Mouse (Mus musculus) intestine, embryonic 16.5 days (tissue): ENCODE data around the gene Radil. TPM values are rescaled to one million over a fixed set of nuclear protein-coding genes. Genes with fewer than 3 reads are reported as not detected.

Experiments used
- ATAC-seq: fragments of 200-750 bp; cut with Nextera tagmentation; 2 replicates; pipeline ENCODE4 v1.8.0; 2017; ENCODE audit warnings: moderate TSS enrichment, moderate library complexity
- H3K27ac ChIP-seq: fragments of 300-500 bp; sonication (generic); 2 replicates; pipeline ENCODE4 v1.5.1; 2014; ENCODE audit warnings: mild to moderate bottlenecking, low read length
- H3K27me3 ChIP-seq: fragments of 300-500 bp; sonication (generic); replicated peaks from 2 replicates; pipeline ENCODE4 v1.6.1; 2014; ENCODE audit warnings: low read length, control low read depth, mixed read lengths; ENCODE audit not compliant: control insufficient read depth, insufficient read depth
- H3K36me3 ChIP-seq: fragments of 300-500 bp; sonication (generic); 2 replicates; pipeline ENCODE4 v1.6.1; 2014; ENCODE audit warnings: low read length, control low read depth; ENCODE audit not compliant: control insufficient read depth, insufficient read depth
- H3K4me1 ChIP-seq: fragments of 300-500 bp; sonication (generic); 2 replicates; pipeline ENCODE4 v1.6.1; 2014; ENCODE audit warnings: low read length, control low read depth, mixed read lengths; ENCODE audit not compliant: control insufficient read depth, insufficient read depth
- H3K4me2 ChIP-seq: fragments of 300-500 bp; sonication (generic); 2 replicates; pipeline ENCODE4 v1.6.1; 2014; ENCODE audit warnings: low read depth, low read length, control low read depth
- H3K4me3 ChIP-seq: fragments of 300-500 bp; sonication (generic); 2 replicates; pipeline ENCODE4 v1.5.1; 2014; ENCODE audit warnings: mild to moderate bottlenecking, low read length
- H3K9ac ChIP-seq: fragments of 300-500 bp; sonication (generic); 2 replicates; pipeline ENCODE4 v1.6.1; 2014; ENCODE audit warnings: low read depth, low read length
- H3K9me3 ChIP-seq: fragments of 300-500 bp; sonication (generic); 2 replicates; pipeline ENCODE4 v1.6.1; 2016; ENCODE audit warnings: low read length, control low read depth; ENCODE audit not compliant: control insufficient read depth
- WGBS: fragments of 180-500 bp; shearing (Covaris S2); extraction: QIAGEN DNeasy Blood & Tissue Kit; methylation state at CpG from one replicate; pipeline ENCODE4 v1.1.7; 2014; 5-methylcytosine and 5-hydroxymethylcytosine counted together
- polyA plus RNA-seq: library from polyadenylated mRNA; unstranded; fragments of >200 nt; fragmentation: Nextera tagmentation; extraction: Ambion mirVana; gene quantifications from 2 replicates; pipeline ENCODE4 v1.2.1, GENCODE M21; 2015

The Radil gene
- polyA plus RNA-seq, 1 experiment from 2014 or later = 1.6 TPM

GRCm38 (mm10) chr5:142445709-142446108, 105.2 kb downstream of the Radil start:
- Histone ChIP-seq H3K9ac (peak overlapping the region; percentile 20; the same call in 1 of the 2 replicates), H3K27ac (peak overlapping the region; percentile 14; the same call in 1 of the 2 replicates), H3K4me2 (no peak overlapping the region), H3K27me3 (no peaks in the 10 kb centered on the region), H3K36me3 (peaks cover 10% of the 10 kb centered on the region), H3K4me3 (no peak overlapping the region), H3K4me1 (peaks cover 52% of the 10 kb centered on the region), H3K9me3 (no peaks in the 10 kb centered on the region)
- WGBS = 59% methylated on average over 8 of the region's 8 CpGs
- ATAC-seq = no peak

- Histone ChIP-seq H3K4me1 (peaks cover 55% of the 10 kb centered on the region), H3K9me3 (no peaks in the 10 kb centered on the region), H3K9ac (peak overlapping the region; percentile 20), H3K36me3 (peaks cover 3% of the 10 kb centered on the region), H3K4me3 (no peak overlapping the region), H3K27me3 (no peaks in the 10 kb centered on the region), H3K4me2 (no peak overlapping the region), H3K27ac (peak overlapping the region; percentile 69)
- peak; percentile 56 for ATAC-seq
- 53% methylated on average over 11 of the region's 11 CpGs for WGBS
These were observed 105.9 kb downstream of the Radil start for GRCm38 (mm10) chr5:142444791-142445531.

- Histone ChIP-seq H3K4me3 (no peak overlapping the region), H3K27ac (peak overlapping the region; percentile 61; the same call in 1 of the 2 replicates), H3K9me3 (no peaks in the 10 kb centered on the region), H3K4me2 (no peak overlapping the region), H3K36me3 (peaks cover 3% of the 10 kb centered on the region; the same call in 1 of the 2 replicates), H3K4me1 (peaks cover 64% of the 10 kb centered on the region), H3K9ac (0 out of 2 replicates have a peak overlapping the region, but pooled peaks have one; percentile 20), H3K27me3 (no peaks in the 10 kb centered on the region)
- no peak for ATAC-seq
- 70% methylated on average over 14 of the region's 14 CpGs for WGBS
These were observed 106.9 kb downstream of the Radil start for GRCm38 (mm10) chr5:142443994-142444393.

GRCm38 (mm10) chr5:142443514-142443913, 107.4 kb downstream of the Radil start:
- H3K27me3 ChIP-seq = no peaks in the 10 kb centered on the region
- no peak overlapping the region for H3K4me3 ChIP-seq
- H3K27ac ChIP-seq = peak overlapping the region; percentile 61
- H3K4me1 ChIP-seq = peaks cover 67% of the 10 kb centered on the region
- ATAC-seq = no peak
- WGBS = 66% methylated on average over 15 of the region's 15 CpGs
- no peak overlapping the region for H3K4me2 ChIP-seq
- H3K36me3 ChIP-seq = no peaks in the 10 kb centered on the region
- no peaks in the 10 kb centered on the region for H3K9me3 ChIP-seq
- H3K9ac ChIP-seq = peak overlapping the region; percentile 29; the same call in 1 of the 2 replicates

GRCm38 (mm10) chr5:142442045-142442440, 108.9 kb downstream of the Radil start:
- H3K9ac ChIP-seq = 0 out of 2 replicates have a peak overlapping the region, but pooled peaks have one; percentile 19
- H3K27me3 ChIP-seq = no peaks in the 10 kb centered on the region
- WGBS = 78% methylated on average over 7 of the region's 7 CpGs
- H3K4me1 ChIP-seq = peaks cover 64% of the 10 kb centered on the region
- no peaks in the 10 kb centered on the region for H3K36me3 ChIP-seq
- no peak overlapping the region for H3K4me3 ChIP-seq
- no peak overlapping the region for H3K4me2 ChIP-seq
- H3K9me3 ChIP-seq = no peaks in the 10 kb centered on the region
- H3K27ac ChIP-seq = peak overlapping the region; percentile 62
- no peak for ATAC-seq

GRCm38 (mm10) chr5:142441332-142442044, 109.4 kb downstream of the Radil start:
- peak; percentile 6; the same call in 1 of the 2 replicates for ATAC-seq
- H3K9ac ChIP-seq = peak overlapping the region; percentile 58

GRCm38 (mm10) chr5:142440451-142441147, 110.3 kb downstream of the Radil start:
- Histone ChIP-seq H3K36me3 (peaks cover 8% of the 10 kb centered on the region), H3K4me2 (peak overlapping the region; percentile 71), H3K9ac (peak overlapping the region; percentile 58), H3K9me3 (no peaks in the 10 kb centered on the region), H3K4me3 (peak overlapping the region; percentile 41), H3K27me3 (no peaks in the 10 kb centered on the region), H3K4me1 (peaks cover 60% of the 10 kb centered on the region), H3K27ac (peak overlapping the region; percentile 96)
- peak; percentile 94 for ATAC-seq
- under 1% methylated on average over 19 of the region's 19 CpGs for WGBS

More at GRCm38 (mm10) chr5:142441332-142442044, 109.4 kb downstream of the Radil start:
- Histone ChIP-seq H3K4me3 (peak overlapping the region; percentile 41), H3K36me3 (no peaks in the 10 kb centered on the region), H3K4me2 (peak overlapping the region; percentile 71), H3K27me3 (no peaks in the 10 kb centered on the region), H3K27ac (peak overlapping the region; percentile 96), H3K9me3 (no peaks in the 10 kb centered on the region), H3K4me1 (peaks cover 64% of the 10 kb centered on the region)
- WGBS = 51% methylated on average over 22 of the region's 22 CpGs

- WGBS = 2% methylated on average over 12 of the region's 12 CpGs
- Histone ChIP-seq H3K27me3 (no peaks in the 10 kb centered on the region), H3K9ac (peak overlapping the region; percentile 58), H3K4me1 (peaks cover 54% of the 10 kb centered on the region), H3K9me3 (no peaks in the 10 kb centered on the region), H3K27ac (peak overlapping the region; percentile 96), H3K4me3 (peak overlapping the region; percentile 41), H3K4me2 (peak overlapping the region; percentile 71), H3K36me3 (peaks cover 14% of the 10 kb centered on the region)
- peak; percentile 2 for ATAC-seq
These were observed 110.9 kb downstream of the Radil start for GRCm38 (mm10) chr5:142439911-142440432.
